Mouse (Mus musculus) MEL (cell line): ENCODE results near the gene Cnst. TPM values are rescaled to one million over a fixed set of nuclear protein-coding genes. Genes with fewer than 3 reads are reported as not detected.

Experiments used
- DNase-seq: peaks from one replicate; pipeline ENCODE4 v3.0.0; 2011; ENCODE audit warnings: low read depth, low spot score
- H3K27ac ChIP-seq: 2 replicates; pipeline ENCODE4 v1.5.1; 2012; ENCODE audit warnings: low read depth, mild to moderate bottlenecking, control low read depth, low read length, moderate library complexity; ENCODE audit not compliant: control insufficient read depth
- H3K27me3 ChIP-seq, 2 experiments: fragments of 150-350 bp in 1 of 2; sonication (generic) in 1 of 2; 2 replicates each; pipeline ENCODE4 v1.6.1; 2012; ENCODE audit warnings: low read length in 2 of 2, mild to moderate bottlenecking in 2 of 2, improper control_type of control experiment in 1 of 2, moderate library complexity in 1 of 2; ENCODE audit not compliant: insufficient read depth in 2 of 2, control insufficient read depth in 1 of 2
- H3K36me3 ChIP-seq, 2 experiments: 2 replicates each; pipeline ENCODE4 v1.6.1; 2012 to 2014; ENCODE audit warnings: low read length in 2 of 2, improper control_type of control experiment in 1 of 2, inconsistent platforms in 1 of 2, mild to moderate bottlenecking in 1 of 2; ENCODE audit not compliant: insufficient read depth in 2 of 2, control insufficient read depth in 1 of 2
- H3K4me1 ChIP-seq, 2 experiments: fragments of 150-350 bp in 1 of 2; sonication (generic) in 1 of 2; 2 replicates each; pipeline ENCODE4 v1.6.1; 2012; ENCODE audit warnings: low read length in 2 of 2, improper control_type of control experiment in 1 of 2, mild to moderate bottlenecking in 1 of 2; ENCODE audit not compliant: insufficient read depth in 2 of 2, control insufficient read depth in 1 of 2
- H3K4me3 ChIP-seq, 2 experiments: fragments of 150-350 bp in 1 of 2; sonication (generic) in 1 of 2; 2 replicates each; pipeline ENCODE4 v1.5.1; 2012; ENCODE audit warnings: low read depth in 2 of 2, low read length in 2 of 2, mild to moderate bottlenecking in 2 of 2, moderate library complexity in 2 of 2, control low read depth in 1 of 2, improper control_type of control experiment in 1 of 2; ENCODE audit not compliant: control insufficient read depth in 1 of 2, insufficient read depth in 1 of 2
- H3K79me2 ChIP-seq: 2 replicates; pipeline ENCODE4 v1.6.1; 2012; ENCODE audit warnings: mild to moderate bottlenecking, low read length, moderate library complexity; ENCODE audit not compliant: control insufficient read depth, poor library complexity, insufficient read depth
- H3K9ac ChIP-seq: 2 replicates; pipeline ENCODE4 v1.6.1; 2012; ENCODE audit warnings: low read depth, mild to moderate bottlenecking, control low read depth, low read length, moderate library complexity; ENCODE audit not compliant: control insufficient read depth, poor library complexity, severe bottlenecking
- H3K9me3 ChIP-seq: fragments of 150-350 bp; sonication (generic); replicated peaks from 2 replicates; pipeline ENCODE4 v1.6.1; 2012; ENCODE audit warnings: mild to moderate bottlenecking, low read length, improper control_type of control experiment, moderate library complexity; ENCODE audit not compliant: insufficient read depth
- BHLHE40 ChIP-seq: IDR thresholded peaks from 2 replicates; pipeline ENCODE4 v1.6.1; 2012; ENCODE audit warnings: low read depth, mild to moderate bottlenecking, inconsistent platforms, low read length, improper control_type of control experiment, borderline replicate concordance
- CTCF ChIP-seq, 3 experiments: IDR thresholded peaks in 2 of 3; conservative IDR thresholded peaks in 1 of 3; 2 replicates each; pipeline ENCODE4 v1.5.1; 2011 to 2012; ENCODE audit warnings: low read length in 3 of 3, low read depth in 2 of 3, mild to moderate bottlenecking in 2 of 3, improper control_type of control experiment in 1 of 3, inconsistent platforms in 1 of 3, mixed read lengths in 1 of 3, moderate library complexity in 1 of 3; ENCODE audit not compliant: control insufficient read depth in 1 of 3, insufficient read depth in 1 of 3, poor library complexity in 1 of 3, severe bottlenecking in 1 of 3
- E2F4 ChIP-seq: IDR thresholded peaks from 2 replicates; pipeline ENCODE4 v1.6.1; 2011; ENCODE audit warnings: low read depth, low read length, improper control_type of control experiment, borderline replicate concordance
- ELF1 ChIP-seq: IDR thresholded peaks from 2 replicates; pipeline ENCODE4 v1.6.1; 2014; ENCODE audit warnings: low read depth, mild to moderate bottlenecking, inconsistent platforms, low read length, improper control_type of control experiment, moderate library complexity
- EP300 ChIP-seq, 2 experiments: IDR thresholded peaks; 2 replicates each; pipeline ENCODE4 v1.6.1; 2011; ENCODE audit warnings: improper control_type of control experiment in 2 of 2, low read length in 2 of 2, low read depth in 1 of 2, mild to moderate bottlenecking in 1 of 2
- GABPA ChIP-seq: IDR thresholded peaks from 2 replicates; pipeline ENCODE4 v1.6.1; 2012; ENCODE audit warnings: low read depth, mild to moderate bottlenecking, inconsistent platforms, low read length, improper control_type of control experiment, moderate library complexity
- HCFC1 ChIP-seq: IDR thresholded peaks from 2 replicates; pipeline ENCODE4 v1.6.1; 2012; ENCODE audit warnings: low read depth, mild to moderate bottlenecking, inconsistent platforms, low read length, improper control_type of control experiment, moderate library complexity
- JUND ChIP-seq: IDR thresholded peaks from 2 replicates; pipeline ENCODE4 v1.6.1; 2011; ENCODE audit warnings: low read depth, mild to moderate bottlenecking, improper control_type of control experiment, low read length
- MAX ChIP-seq: IDR thresholded peaks from 2 replicates; pipeline ENCODE4 v1.6.1; 2011; ENCODE audit warnings: low read length, improper control_type of control experiment
- MAZ ChIP-seq: IDR thresholded peaks from 2 replicates; pipeline ENCODE4 v1.6.1; 2012; ENCODE audit warnings: low read depth, mild to moderate bottlenecking, inconsistent platforms, low read length, improper control_type of control experiment
- MEF2A ChIP-seq: IDR thresholded peaks from 2 replicates; pipeline ENCODE4 v1.6.1; 2014; ENCODE audit warnings: low read depth, mild to moderate bottlenecking, inconsistent platforms, low read length, improper control_type of control experiment; ENCODE audit not compliant: poor library complexity, insufficient replicate concordance, severe bottlenecking; ENCODE audit errors: extremely low read depth
- MXI1 ChIP-seq: IDR thresholded peaks from 2 replicates; pipeline ENCODE4 v1.6.1; 2011; ENCODE audit warnings: mild to moderate bottlenecking, low read depth, low read length, improper control_type of control experiment
- MYB ChIP-seq: IDR thresholded peaks from 2 replicates; pipeline ENCODE4 v1.6.1; 2011; ENCODE audit warnings: mild to moderate bottlenecking, low read depth, low read length, improper control_type of control experiment
- MYC ChIP-seq: IDR thresholded peaks from 2 replicates; pipeline ENCODE4 v1.6.1; 2011; ENCODE audit warnings: low read depth, mild to moderate bottlenecking, low read length, improper control_type of control experiment, moderate library complexity
- NELFE ChIP-seq: IDR thresholded peaks from 2 replicates; pipeline ENCODE4 v1.6.1; 2011; ENCODE audit warnings: low read depth, low read length, improper control_type of control experiment
- NRF1 ChIP-seq: IDR thresholded peaks from 2 replicates; pipeline ENCODE4 v1.6.1; 2014; ENCODE audit warnings: low read depth, mild to moderate bottlenecking, inconsistent platforms, low read length, improper control_type of control experiment, moderate library complexity; ENCODE audit not compliant: poor library complexity, insufficient read depth, severe bottlenecking
- POLR2A ChIP-seq, 2 experiments: IDR thresholded peaks; 2 replicates each; pipeline ENCODE4 v1.6.1; 2011 to 2012; ENCODE audit warnings: low read length in 2 of 2, mild to moderate bottlenecking in 2 of 2, control low read depth in 1 of 2, improper control_type of control experiment in 1 of 2, low read depth in 1 of 2, moderate library complexity in 1 of 2; ENCODE audit not compliant: control insufficient read depth in 1 of 2, insufficient read depth in 1 of 2, poor library complexity in 1 of 2
- POLR2AphosphoS2 ChIP-seq: IDR thresholded peaks from 2 replicates; pipeline ENCODE4 v1.6.1; 2011; ENCODE audit warnings: low read length, improper control_type of control experiment
- RAD21 ChIP-seq: IDR thresholded peaks from 2 replicates; pipeline ENCODE4 v1.6.1; 2011; ENCODE audit warnings: mild to moderate bottlenecking, low read depth, low read length, improper control_type of control experiment
- RCOR1 ChIP-seq: IDR thresholded peaks from 2 replicates; pipeline ENCODE4 v1.6.1; 2012; ENCODE audit warnings: low read depth, mild to moderate bottlenecking, inconsistent platforms, low read length, improper control_type of control experiment
- SIN3A ChIP-seq: IDR thresholded peaks from 2 replicates; pipeline ENCODE4 v1.6.1; 2012; ENCODE audit warnings: low read length, improper control_type of control experiment, inconsistent platforms
- SMC3 ChIP-seq: IDR thresholded peaks from 2 replicates; pipeline ENCODE4 v1.6.1; 2011; ENCODE audit warnings: low read depth, low read length, improper control_type of control experiment
- TAL1 ChIP-seq: IDR thresholded peaks from 2 replicates; pipeline ENCODE4 v1.6.1; 2012; ENCODE audit warnings: mild to moderate bottlenecking, inconsistent platforms, low read length, moderate library complexity, mixed read lengths
- TBP ChIP-seq: IDR thresholded peaks from 2 replicates; pipeline ENCODE4 v1.8.0; 2011; ENCODE audit warnings: low read depth, low read length, improper control_type of control experiment
- UBTF ChIP-seq: IDR thresholded peaks from 2 replicates; pipeline ENCODE4 v1.6.1; 2012; ENCODE audit warnings: low read depth, mild to moderate bottlenecking, inconsistent platforms, low read length, improper control_type of control experiment, moderate library complexity, borderline replicate concordance; ENCODE audit not compliant: insufficient read depth
- USF2 ChIP-seq, 2 experiments: IDR thresholded peaks; 2 replicates each; pipeline ENCODE4 v1.6.1; 2011 to 2012; ENCODE audit warnings: improper control_type of control experiment in 2 of 2, low read length in 2 of 2, borderline replicate concordance in 1 of 2, inconsistent platforms in 1 of 2, low read depth in 1 of 2, mild to moderate bottlenecking in 1 of 2; ENCODE audit not compliant: insufficient read depth in 1 of 2
- ZC3H11A ChIP-seq: IDR thresholded peaks from 2 replicates; pipeline ENCODE4 v1.6.1; 2012; ENCODE audit warnings: low read depth, mild to moderate bottlenecking, inconsistent platforms, low read length, improper control_type of control experiment
- ZKSCAN1 ChIP-seq: IDR thresholded peaks from 2 replicates; pipeline ENCODE4 v1.6.1; 2012; ENCODE audit warnings: low read depth, mild to moderate bottlenecking, inconsistent platforms, low read length, improper control_type of control experiment, moderate library complexity
- ZMIZ1 ChIP-seq: IDR thresholded peaks from 2 replicates; pipeline ENCODE4 v1.6.1; 2012; ENCODE audit warnings: low read depth, mild to moderate bottlenecking, inconsistent platforms, low read length, improper control_type of control experiment, moderate library complexity
- polyA plus RNA-seq, 2 experiments: library from polyadenylated mRNA; stranded (reverse) in 1 of 2; unstranded in 1 of 2; fragments of >175 nt in 1 of 2; fragments of >200 nt in 1 of 2; gene quantifications; 2 replicates each; pipeline versions ENCODE4 v1.2.1 to v1.2.4; 2012; ENCODE audit warnings: low replicate concordance in 2 of 2, low read depth in 1 of 2; ENCODE audit not compliant: insufficient read length in 2 of 2, insufficient read depth in 1 of 2, missing spikeins in 1 of 2
- total RNA-seq: library from RNA; depleted of rRNA; stranded (reverse); fragments of 300-350 nt; gene quantifications from 2 replicates; pipeline ENCODE4 v1.2.3, GENCODE M21; 2012

Gene Cnst
- total and polyA plus RNA-seq, 3 experiments, result 10.4 to 12.1 TPM; not detected in 1

DNA sequence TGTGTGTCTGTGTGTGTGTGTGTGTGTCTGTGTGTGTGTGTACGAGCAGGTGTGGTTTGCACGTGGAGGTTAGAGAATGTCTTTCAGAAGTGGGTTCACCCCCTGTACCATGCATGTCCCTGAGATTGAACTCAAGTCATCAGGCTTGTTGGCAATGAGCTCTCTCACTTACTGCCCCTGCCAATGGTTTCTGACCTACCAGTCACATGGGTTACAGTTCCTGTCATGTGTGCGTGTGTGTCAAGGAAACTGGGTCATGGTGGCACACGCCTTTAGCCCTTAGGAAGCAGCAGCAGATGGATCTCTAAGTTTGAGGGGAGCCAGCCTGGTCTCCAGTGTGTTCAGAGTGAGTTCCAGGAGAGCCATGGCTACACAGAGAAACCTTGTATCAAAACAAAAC is 96.6 kb downstream of the Cnst start:
- H3K79me2 ChIP-seq, result no peaks in the 10 kb centered on the region
- DNase-seq, result no peak
- no peaks in the 10 kb centered on the region for H3K9me3 ChIP-seq
- no peak overlapping the region for H3K9ac ChIP-seq
- no peaks in the 10 kb centered on the region for H3K36me3 ChIP-seq
- TF ChIP-seq ELF1, result no peak
- no peak for TF ChIP-seq TAL1
- TF ChIP-seq BHLHE40, result no peak
- TF ChIP-seq SMC3, result no peak
- TF ChIP-seq POLR2AphosphoS2, result no peak
- no peak for TF ChIP-seq UBTF
- TF ChIP-seq NRF1, result no peak
- TF ChIP-seq NELFE, result no peak
- no peak for TF ChIP-seq EP300 (IDR thresholded peaks at IDR 0.05; ENCODE audit: low read depth in 1 of 2, low read length in 2 of 2)
- no peak for TF ChIP-seq MAX
- no peak for TF ChIP-seq JUND
- TF ChIP-seq ZMIZ1, result no peak
- TF ChIP-seq SIN3A, result no peak
- no peak for TF ChIP-seq MXI1
- TF ChIP-seq TBP, result no peak
- no peak for TF ChIP-seq RCOR1
- TF ChIP-seq MYC, result no peak
- H3K4me3 ChIP-seq, result no peak overlapping the region
- no peaks in the 10 kb centered on the region for H3K27me3 ChIP-seq
- H3K27ac ChIP-seq, result no peak overlapping the region
- H3K4me1 ChIP-seq, result peaks cover 0 to 8% of the 10 kb centered on the region in 2 experiments; a peak in 2 of 4 replicates

DNA sequence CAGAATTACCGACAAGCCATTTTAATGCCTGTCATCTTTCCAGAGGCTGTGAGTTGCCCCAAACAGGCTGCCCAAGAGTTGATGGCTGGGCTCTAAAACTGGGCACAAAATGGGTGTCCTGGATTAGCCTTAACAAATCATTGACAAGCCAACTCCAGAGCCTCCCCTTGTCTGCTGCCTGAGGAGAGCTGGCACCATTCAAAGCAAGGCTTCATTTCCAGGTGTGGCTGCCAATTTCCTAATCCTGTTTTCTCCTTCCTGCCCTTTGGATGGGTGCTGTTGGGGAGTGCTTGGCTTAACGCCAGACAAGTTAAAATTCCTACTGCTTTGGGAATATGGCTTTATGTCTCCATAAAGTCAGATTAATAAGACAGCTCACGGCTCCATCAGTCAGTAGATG is 98.0 kb downstream of the Cnst start:
- no peak for DNase-seq
- Histone ChIP-seq H3K9me3 (no peaks in the 10 kb centered on the region), H3K4me1 (peaks cover 0 to 14% of the 10 kb centered on the region in 2 experiments; a peak in 2 of 4 replicates), H3K27me3 (no peaks in the 10 kb centered on the region), H3K9ac (no peak overlapping the region), H3K4me3 (no peak overlapping the region), H3K79me2 (no peaks in the 10 kb centered on the region), H3K27ac (no peak overlapping the region), H3K36me3 (no peaks in the 10 kb centered on the region)
- no peak for TF ChIP-seq JUND
- TF ChIP-seq UBTF, result no peak
- no peak for TF ChIP-seq E2F4
- no peak for TF ChIP-seq HCFC1
- no peak for TF ChIP-seq USF2 (IDR thresholded peaks at IDR 0.05; ENCODE audit: borderline replicate concordance in 1 of 2, insufficient read depth in 1 of 2, low read depth in 1 of 2, low read length in 2 of 2)
- no peak for TF ChIP-seq MYB
- TF ChIP-seq CTCF (IDR thresholded peaks at IDR 0.05 in 2 of 3, conservative IDR thresholded peaks at IDR 0.05 in 1 of 3; ENCODE audit: control insufficient read depth in 1 of 3, insufficient read depth in 1 of 3, low read depth in 2 of 3, low read length in 3 of 3, poor library complexity in 1 of 3, severe bottlenecking in 1 of 3), result no peak
- no peak for TF ChIP-seq GABPA
- TF ChIP-seq MAX, result no peak
- no peak for TF ChIP-seq ZC3H11A
- no peak for TF ChIP-seq MEF2A
- TF ChIP-seq TAL1, result no peak
- TF ChIP-seq RAD21, result no peak
- TF ChIP-seq POLR2A (IDR thresholded peaks at IDR 0.05; ENCODE audit: control insufficient read depth in 1 of 2, insufficient read depth in 1 of 2, low read depth in 1 of 2, low read length in 2 of 2, poor library complexity in 1 of 2), result no peak
- no peak for TF ChIP-seq ZKSCAN1
- TF ChIP-seq MAZ, result no peak
- no peak for TF ChIP-seq BHLHE40
